Mouse (Mus musculus): ENCODE measurements around the gene Grik4. TPM values are rescaled to one million over a fixed set of nuclear protein-coding genes. Genes with fewer than 3 reads are reported as not detected.

Grik4 gene
- total RNA-seq, 4 experiments from 2014 or later = 0.04 to 0.08 TPM; not detected in 2

DNA sequence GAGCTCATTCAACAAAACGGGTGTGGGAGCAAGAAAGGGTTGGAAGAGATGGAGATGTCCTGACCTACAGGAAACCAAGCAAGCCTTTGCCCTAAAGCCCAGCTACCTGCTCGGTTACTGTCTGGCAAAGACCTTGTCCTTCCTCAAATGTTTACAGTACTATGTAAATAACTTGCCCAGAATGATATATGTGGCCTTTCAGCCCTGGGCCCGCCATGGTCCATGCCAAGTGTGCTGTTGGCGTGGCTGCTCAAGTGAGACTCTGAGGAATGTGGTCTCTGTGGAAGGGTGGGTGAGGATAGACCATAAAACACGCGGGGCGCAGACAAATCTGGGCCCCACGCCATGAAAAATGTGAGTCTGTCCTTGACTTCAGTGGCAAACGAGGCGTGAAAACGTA lies 83.1 kb downstream of the Grik4 start:
- DNase-seq (ENCODE audit: low spot score in 2 of 2) = no peak

DNA sequence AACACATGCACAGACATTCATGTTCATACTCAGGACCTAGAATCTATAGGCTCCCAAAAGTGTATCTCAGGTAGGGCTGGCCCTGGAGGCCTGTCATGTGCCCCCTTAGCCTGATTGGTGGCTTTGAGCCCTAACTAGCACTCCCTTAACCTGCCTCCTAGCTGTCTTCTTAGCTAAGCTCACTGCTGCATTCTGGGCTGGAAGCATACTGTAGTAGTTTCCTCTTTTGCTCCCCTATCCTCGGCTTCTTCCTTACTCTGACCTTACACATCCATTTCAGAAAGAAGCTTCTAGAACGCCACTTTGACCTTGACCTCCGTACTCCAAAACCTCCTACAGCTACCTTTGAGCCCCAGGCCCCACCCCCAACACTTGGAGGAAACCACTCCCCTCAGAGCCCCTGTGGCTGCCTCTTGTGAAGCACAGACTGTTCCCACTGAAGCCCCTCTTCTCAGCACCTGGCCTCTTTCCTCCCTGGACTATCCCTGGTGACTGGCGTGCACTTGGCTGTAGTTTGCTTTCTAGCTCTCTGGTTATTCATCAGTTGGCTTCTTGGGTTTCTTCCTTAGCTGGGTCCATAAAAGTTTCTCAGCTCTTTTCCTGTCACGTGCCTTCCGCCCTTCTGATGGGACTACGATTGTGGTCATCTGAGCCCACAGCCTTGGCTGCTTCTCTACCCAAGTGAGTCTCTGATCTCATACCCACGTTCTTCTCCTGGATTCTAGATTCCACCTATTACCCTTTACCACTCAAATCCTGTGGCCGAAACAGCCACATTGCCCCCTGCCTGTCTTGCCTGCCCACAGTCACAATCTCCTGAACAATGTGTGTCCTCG lies 84.1 kb downstream of the Grik4 start:
- DNase-seq (ENCODE audit: low spot score in 2 of 2) = no peak

DNA sequence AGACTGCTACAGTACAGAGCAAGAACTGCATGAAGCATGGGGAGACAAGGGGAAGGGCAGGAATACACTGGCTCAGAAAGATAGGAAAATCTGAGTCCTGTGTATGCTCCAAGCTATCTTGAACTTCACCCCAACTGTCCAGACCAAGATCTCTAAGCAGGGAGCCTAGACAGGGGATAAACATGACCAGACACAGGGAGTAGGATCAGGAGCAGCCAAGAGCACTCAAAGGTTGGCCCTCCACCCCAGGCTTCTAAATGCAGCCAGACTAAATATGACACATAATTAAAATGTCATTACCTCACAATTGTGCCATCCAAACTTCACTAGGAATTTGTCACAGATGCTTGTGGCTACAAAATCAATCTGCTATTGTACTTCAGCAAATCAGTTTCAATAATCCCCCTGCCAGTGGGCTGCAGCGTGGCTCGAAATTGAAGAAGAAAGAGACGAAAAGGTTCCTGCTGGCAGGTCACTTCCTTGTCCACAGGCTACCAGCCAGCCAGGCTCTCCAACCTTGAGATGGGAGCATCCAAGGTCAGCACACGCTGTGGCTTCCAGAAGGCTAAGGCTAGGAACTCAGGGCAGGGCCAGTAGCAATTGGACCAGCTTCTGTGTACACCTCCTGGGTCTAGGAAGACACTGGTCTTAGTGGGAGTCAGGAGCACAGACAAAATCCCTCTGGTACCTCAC lies 85.1 kb downstream of the Grik4 start:
- DNase-seq (ENCODE audit: low spot score in 2 of 2) = peak in 1 of 2 experiments; percentile 25

DNA sequence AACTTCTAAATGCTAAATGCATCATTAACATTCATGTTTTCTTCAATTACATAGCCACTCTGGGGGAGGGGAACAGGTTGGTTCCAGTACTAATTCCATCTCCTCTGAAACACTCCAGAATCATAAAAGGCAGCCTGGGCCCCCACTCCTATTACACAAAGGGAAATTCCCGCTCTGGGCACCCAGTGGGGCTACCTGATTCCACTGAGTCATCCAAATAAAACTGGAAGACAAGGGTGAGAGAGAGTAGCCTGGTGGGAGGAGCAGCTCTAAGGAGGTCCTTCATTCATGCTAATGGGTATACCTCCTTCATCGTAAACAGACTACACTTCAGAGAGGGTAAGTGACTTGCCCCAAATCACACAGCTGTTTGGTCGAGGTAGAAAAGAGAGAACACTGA lies 85.7 kb downstream of the Grik4 start:
- DNase-seq (ENCODE audit: low spot score in 2 of 2) = no peak

DNA sequence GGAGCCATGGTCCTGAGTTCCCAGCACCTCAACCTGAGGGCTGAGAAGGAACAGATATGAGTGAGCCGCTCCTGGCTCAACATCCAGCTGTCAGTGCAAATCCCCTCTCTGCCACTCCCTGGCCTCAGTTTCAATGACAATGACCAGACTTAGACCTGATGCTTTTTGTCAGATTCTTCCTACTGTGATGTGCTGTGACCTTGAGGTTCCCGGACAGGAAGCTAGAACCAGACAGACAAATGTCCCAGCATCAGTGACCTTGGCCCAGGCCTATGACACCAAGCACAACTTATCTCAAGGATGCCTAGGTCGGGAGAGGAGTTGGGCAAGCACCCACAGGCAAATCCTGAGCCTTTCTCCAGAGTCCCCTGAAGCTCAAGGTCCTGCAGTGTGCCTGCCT lies 86.5 kb downstream of the Grik4 start:
- no peak for DNase-seq (ENCODE audit: low spot score in 2 of 2)

DNA sequence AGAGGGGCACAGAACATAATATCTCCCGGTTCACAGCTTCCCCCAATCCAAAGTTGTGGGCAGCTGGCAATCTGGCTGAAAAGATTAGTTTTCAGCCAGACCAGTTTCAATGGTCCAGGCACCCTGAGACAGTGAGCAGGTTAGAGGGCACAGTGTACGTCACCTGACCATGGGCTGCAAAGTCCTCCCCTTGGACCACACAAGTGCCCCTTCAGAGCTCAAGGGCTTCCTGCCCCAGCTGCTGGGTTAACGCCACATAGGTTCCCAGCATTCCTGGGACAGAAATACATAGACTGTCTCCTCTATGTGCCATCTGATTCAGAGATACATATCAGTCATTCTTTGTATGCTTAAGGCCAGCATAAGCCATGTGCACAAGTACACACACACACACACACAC lies 91.2 kb downstream of the Grik4 start:
- DNase-seq (ENCODE audit: low spot score in 2 of 2) = no peak

DNA sequence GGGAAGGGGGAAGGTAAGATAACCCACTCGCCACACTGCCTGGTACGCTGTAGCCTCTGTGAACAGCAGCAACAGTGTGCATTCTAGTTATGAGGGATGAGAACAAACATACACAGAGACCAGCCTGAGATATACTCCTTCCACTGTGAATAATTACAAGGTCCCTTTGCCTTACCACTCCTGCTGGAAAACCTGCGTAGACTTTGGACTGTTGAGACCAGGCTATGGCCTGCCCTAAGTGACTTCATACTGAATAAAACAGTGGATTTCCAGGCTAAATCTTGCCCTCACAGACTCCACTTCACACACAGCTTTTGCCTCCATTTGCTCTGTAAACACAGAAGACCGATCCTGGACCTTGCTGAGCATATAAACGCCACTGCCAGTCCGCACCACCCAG lies 94.2 kb downstream of the Grik4 start:
- DNase-seq (ENCODE audit: low spot score in 2 of 2) = no peak

DNA sequence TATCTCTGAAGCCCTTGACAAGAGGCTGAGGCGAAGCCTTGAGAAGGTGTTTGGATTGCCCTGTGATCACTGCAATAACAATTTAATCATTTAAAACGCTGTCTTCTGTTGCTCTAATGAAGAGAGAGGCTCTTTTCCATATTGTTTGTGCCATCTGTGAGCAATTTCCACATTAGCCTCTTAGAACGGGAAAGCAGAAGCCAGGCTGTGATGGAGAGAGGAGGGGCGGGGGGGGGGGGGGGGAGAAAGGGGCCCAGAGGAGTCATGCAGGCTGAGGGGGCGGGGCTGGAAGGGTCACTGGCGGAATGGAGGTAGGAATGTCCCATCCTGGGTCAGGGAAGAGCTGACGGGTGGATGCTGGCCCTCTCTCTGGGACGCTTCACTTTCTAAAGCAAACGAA lies 96.2 kb downstream of the Grik4 start:
- DNase-seq (ENCODE audit: low spot score in 2 of 2) = no peak

DNA sequence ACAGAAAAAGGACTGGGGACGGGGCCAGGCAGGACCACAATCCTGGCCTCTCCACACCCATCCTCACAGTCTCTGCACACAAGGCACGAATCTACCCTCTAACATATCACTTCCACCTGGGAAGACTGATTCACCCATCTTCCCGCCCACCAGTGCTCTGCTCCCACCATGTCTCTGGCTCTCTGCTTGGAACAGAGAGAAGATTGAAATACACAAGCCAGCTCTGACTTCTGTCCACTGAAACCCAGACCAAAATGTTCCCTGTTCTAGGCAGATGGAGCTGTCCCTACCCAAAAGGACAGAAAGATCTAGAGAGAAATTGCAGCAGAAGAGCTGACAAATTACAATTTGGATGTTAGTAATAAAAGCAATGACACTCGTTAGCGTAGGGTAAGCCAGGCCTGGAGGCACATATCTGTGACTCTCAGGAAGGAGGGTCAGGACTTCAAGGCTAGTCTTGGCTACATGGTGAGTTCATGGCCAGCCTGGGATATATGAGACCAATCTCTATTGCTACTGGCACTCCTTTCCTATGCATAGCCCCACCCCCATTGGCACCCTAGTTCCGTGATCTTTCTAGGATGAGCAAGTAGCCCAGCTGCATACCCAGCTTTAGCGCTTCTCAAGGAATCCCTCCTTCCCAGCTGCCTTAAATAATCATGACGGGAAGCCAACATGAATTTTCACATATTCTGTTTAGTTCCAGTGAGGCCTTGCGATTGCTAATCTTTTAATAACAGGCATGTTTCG lies 97.4 kb downstream of the Grik4 start:
- DNase-seq (ENCODE audit: low spot score in 2 of 2) = no peak

DNA sequence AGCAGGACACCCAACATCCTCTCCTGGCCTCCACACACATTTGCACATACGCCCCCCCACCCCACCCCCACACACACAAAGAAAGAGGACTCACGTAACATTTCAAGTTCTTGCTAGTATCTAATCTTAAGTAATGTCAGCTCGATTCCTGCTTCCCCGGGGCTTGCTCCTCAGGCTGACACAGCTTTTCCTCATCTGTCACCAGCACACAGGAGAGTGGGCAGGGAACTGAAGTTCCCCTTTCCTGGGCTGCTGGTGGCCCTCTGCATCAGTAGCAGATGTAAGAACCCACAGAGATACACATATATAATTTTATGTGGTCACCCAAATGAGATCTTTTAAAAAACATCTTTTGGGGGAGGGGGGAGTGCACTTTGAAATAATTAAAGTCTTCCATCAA lies 98.2 kb downstream of the Grik4 start:
- DNase-seq (ENCODE audit: low spot score in 2 of 2) = no peak

DNA sequence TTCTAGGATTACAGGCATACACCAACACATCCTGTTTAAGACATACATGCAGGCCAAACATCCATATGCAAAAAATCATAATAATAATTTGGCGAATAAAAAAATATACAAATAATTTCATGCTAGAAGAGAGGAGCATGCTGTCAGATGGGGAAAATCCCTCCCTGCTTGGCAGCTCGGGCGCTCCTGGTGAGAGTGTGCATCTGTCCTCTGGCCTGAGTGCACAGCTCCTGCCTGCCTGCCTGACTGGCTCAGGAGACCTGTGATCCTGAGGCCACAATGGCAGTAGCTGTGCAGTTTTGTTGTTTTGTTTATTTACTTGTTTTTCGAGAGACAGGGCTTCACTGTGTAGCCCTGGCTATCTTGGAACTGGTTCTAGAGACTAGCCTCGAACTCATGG lies 100.0 kb downstream of the Grik4 start:
- DNase-seq (ENCODE audit: low spot score in 2 of 2) = no peak

DNA sequence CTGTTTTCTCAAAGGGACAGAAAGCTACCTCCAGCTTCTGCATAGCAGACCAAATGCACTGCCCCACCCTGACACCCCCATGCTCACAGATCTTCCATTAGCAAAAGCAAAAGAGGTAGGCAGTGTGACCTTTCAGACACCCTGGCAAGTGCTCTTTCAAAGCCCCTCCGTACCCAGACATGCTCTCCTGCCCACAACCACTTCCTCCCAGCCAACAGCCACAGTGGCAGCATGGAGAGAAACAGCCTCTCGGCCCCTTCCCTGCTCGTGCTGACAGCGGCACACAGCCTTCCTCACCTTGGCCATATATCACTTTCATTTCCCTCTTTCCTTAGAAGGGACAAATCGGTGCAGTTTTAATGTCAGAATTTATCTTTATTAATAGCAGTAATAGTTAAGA lies 106.0 kb downstream of the Grik4 start:
- no peak for DNase-seq (ENCODE audit: low spot score in 2 of 2)

DNA sequence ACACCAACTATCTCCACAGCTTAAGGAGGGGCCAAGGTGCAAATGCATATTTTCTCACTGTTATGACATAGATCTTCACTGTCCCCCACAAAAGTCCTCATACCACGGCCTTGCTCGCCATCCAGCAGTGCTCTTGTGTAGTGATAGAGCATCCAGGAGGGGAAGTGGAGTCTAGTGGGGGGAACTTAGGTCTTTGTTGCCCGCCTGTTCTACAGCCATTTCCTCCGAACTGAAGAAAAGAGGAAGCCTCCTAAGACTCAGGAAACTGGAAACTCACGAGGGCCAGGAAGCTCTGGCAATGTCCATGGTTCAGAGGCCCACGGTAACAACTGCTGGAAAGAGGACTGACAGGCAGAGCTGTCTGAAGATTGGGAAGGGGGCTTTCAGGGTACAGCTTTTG lies 106.8 kb downstream of the Grik4 start:
- no peak for DNase-seq (ENCODE audit: low spot score in 2 of 2)

DNA sequence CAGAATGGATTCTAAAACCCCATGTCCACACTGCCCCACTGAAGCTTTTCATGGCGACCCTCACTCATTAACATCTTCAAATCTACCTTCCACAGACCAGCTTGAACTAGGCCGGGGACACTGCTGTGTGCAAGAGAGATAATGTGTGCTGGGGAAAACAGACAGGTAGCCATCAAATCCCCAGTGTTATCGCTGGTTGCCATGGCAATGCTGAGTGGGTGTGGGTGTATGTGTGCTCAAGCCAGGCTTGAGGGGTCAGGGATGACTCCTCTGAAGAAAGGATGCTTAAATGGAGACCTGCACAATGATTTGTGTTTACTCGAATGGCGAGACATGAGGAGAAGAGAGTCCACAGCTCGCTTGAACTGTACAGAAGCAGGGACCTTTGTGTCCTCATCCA lies 112.7 kb downstream of the Grik4 start:
- DNase-seq (ENCODE audit: low spot score in 2 of 2) = no peak

DNA sequence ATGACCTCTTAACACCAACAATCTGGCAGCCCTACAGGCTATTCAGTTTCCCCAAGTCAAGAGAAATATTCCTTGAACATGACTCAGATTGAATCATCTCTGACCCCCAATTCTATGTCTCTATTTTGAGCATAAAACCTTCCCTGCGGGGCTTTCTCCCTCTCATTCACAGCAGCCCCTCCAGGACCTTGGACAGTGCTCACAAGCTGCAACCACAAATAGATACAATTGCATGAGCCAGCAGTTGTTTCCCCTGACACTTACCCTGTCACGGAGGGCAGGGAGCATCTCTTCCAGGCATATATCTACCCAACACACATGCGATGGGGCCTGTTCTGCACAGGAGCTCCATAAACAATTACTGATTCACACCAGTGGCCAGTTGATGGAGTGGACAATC lies 125.0 kb downstream of the Grik4 start:
- DNase-seq (ENCODE audit: low spot score in 2 of 2) = no peak

DNA sequence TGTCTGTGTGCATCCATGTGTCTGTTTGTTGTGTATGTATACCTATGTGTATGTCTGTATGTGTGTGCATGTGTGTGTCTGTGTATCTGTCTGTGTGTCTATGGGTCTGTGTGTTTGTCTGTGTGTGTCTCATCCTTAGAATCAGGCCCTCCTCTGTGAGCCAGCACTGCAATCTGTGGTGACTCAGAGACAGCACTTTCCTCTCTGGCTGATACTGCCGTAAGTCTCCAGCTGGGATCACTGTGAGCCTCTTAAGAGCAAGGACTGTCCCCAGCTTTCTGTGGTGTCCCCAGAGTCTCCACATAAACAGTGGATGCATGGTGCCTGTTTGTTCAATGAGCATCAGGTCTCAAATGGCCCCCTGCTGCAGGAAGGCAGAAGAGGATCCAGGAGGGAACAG lies 127.5 kb downstream of the Grik4 start:
- DNase-seq (ENCODE audit: low spot score in 2 of 2) = no peak

DNA sequence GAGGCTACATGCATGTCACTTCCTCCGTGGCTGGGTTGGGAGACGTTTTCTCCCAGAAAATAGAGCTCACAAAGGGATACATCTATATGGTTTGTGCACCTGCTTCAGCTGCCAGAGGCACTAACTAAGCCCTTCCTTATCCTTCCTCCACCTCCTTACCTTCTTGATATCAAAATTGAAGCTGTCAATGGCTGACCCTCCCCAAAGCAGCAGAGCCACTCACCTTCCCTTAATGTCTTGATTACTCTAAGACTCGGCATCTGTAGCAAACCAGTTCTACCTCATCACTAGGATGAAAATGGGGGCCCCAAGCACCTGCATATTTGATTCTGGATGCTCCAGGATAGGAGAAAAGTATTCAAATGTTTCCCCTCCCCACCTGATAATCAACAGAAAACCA lies 135.1 kb downstream of the Grik4 start:
- no peak for DNase-seq (ENCODE audit: low spot score in 2 of 2)

DNA sequence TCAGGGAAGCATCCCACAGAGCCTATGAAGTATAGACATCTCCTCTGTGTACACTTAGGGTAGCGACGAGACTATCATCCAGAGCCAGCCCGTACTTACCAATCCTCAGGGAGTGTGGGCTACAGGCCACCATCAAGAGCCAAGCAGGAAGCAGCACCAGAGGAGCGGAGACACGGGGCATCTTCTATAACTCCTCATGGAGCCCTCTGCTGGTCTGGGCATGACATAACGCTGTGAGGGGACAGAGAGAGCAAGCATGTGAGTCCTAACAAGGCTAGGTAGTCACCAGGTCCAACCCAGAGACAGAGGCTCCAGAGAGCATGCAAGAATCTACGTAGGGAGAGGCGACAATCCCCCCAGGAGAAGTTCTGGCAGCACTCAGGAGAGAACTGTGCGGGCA lies 135.9 kb downstream of the Grik4 start:
- DNase-seq (ENCODE audit: low spot score in 2 of 2) = no peak

DNA sequence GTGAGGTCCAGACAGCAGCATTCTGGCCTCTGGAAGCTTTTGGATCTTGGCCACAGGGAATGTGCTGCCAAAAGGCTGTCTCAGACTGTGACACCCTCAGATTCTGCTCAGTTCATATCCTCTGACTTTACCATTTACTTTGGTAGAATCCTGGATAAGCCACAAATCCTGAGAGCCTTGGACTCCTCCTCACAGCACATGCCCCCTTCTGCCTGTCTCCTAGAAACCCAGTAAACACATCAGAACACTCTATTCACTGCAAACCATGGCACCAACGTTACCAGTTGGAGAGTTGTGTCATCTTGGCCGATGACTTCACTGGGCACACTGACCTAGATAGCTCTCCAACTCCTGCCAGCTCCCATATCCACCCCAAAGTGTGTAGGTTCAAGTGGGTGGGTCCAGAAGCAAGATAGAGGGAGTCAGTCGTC lies 141.2 kb downstream of the Grik4 start:
- no peak for DNase-seq (ENCODE audit: low spot score in 2 of 2)

DNA sequence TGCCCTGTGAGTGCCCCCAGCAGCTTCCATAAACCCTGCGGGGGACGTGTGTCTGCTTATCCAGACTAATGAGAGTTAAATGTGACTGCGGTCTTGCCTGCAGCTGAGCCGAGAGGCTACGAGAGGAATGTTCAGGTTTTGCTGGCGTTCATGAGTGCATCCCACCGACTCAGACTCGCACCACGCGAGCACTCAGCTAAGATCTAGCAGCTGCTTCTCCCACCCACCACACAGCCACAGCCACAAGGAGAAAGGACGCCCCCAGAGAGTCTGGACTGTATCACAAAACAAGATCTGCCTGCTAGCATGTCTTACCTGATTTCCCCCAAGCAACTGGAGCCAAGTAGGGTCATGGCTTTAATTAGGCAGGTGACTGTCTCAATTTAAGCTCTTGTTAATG lies 142.4 kb downstream of the Grik4 start:
- no peak for DNase-seq (ENCODE audit: low spot score in 2 of 2)

DNA sequence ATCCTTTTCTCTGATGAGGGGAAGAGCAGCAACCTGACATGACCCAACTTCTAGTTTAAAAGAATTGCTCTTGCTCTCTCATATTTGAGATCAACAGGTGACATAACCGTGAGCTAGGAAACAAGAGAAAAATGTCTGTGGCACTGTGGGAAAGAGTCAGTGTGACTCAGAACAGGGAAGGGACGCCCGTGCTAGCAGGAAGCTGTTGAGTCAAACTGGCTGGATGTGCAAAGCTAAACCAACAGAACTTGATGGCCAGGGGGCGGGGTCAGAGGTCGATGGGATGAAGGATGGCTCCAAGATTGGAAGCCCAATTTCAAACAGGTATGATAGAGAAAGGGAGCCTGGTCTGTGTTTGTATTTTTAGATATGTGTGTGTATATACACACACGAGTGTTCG lies 144.2 kb downstream of the Grik4 start:
- no peak for DNase-seq (ENCODE audit: low spot score in 2 of 2)

DNA sequence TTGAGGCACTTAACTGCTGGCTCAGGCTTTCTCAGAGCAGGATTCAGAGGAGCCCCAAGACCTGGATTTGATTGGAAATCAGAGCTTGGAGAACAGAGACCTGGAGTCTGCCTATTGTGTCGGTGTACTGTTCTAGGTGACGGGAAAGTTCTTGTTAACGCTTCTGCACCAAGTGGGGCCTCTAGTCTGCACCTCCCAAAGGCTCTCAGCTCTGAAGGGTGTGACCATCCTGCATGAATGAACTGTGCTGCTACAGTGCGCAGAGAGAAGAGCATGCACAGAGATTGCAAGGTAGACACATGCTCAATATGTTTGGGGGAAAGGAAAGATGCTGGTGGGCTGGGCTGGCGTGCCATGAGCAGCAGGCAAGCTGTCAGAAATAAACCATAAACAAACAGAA lies 144.6 kb downstream of the Grik4 start:
- DNase-seq (ENCODE audit: low spot score in 2 of 2) = no peak

All from gastrocnemius, adult 8-10 months (tissue).